Mouse (Mus musculus): ENCODE data around the gene Rnf220.

- TF ChIP-seq CTCF (IDR thresholded peaks at IDR 0.05; ENCODE audit: low read depth, low read length) (no peak), POLR2A (IDR thresholded peaks at IDR 0.05; ENCODE audit: extremely low read depth, insufficient read depth, low read length) (no peak)
These were observed 129.5 kb downstream of the Rnf220 start for GRCm38 (mm10) chr4:117367365-117367764.

Data from liver, adult 2 months (tissue).